Mouse (Mus musculus) bone marrow macrophage, adult 2 months (primary cell): Measurements from ENCODE around the gene Gys1.

Experiments
- CTCF ChIP-seq: IDR thresholded peaks from 2 replicates; pipeline ENCODE4 v1.5.1; 2012; ENCODE audit warnings: low read depth, mild to moderate bottlenecking, low read length, moderate library complexity
- POLR2A ChIP-seq: IDR thresholded peaks from 2 replicates; pipeline ENCODE4 v1.6.1; 2012; ENCODE audit warnings: mild to moderate bottlenecking, low read depth, low read length, borderline replicate concordance

- TF ChIP-seq POLR2A: no peak
- TF ChIP-seq CTCF: no peak
Observed at GRCm38 (mm10) chr7:45462325-45462724, 27.7 kb downstream of the Gys1 start.
